Mouse (Mus musculus) liver, postnatal 0 days (tissue): ENCODE results near the gene Mpp2.

Source experiments
- CTCF ChIP-seq: sonication (generic); IDR thresholded peaks from 2 replicates; pipeline ENCODE4 v1.5.1; 2016; ENCODE audit warnings: antibody characterized with exemption, low read depth
- EP300 ChIP-seq: IDR thresholded peaks from 2 replicates; pipeline ENCODE4 v1.6.1; 2016; ENCODE audit warnings: antibody characterized with exemption, low read depth, mild to moderate bottlenecking

- TF ChIP-seq CTCF: no peak
- no peak for TF ChIP-seq EP300
Measured at GRCm38 (mm10) chr11:102019736-102020135, 68.6 kb downstream of the Mpp2 start.
